Mouse (Mus musculus) intestine, embryonic 16.5 days (tissue): ENCODE results near the gene Cchcr1. TPM values are rescaled to one million over a fixed set of nuclear protein-coding genes. Genes with fewer than 3 reads are reported as not detected.

Experiments used
- polyA plus RNA-seq: library from polyadenylated mRNA; unstranded; fragments of >200 nt; fragmentation: Nextera tagmentation; extraction: Ambion mirVana; gene quantifications from 2 replicates; pipeline ENCODE4 v1.2.1, GENCODE M21; 2015

Cchcr1 gene
- polyA plus RNA-seq, 1 experiment from 2014 or later, result 15.7 TPM

Other genes starting within 250 kb of the Cchcr1 start
- gene H2-Q1, start 196.7 kb upstream of the Cchcr1 start, polyA plus RNA-seq, result 8.8 and 12.8 TPM in 2 replicates
- gene H2-Q2, start 174.9 kb upstream of the Cchcr1 start, polyA plus RNA-seq, result 136 and 184 TPM in 2 replicates
- 4.8 and 5.1 TPM in 2 replicates for gene H2-Q4, start 137.5 kb upstream of the Cchcr1 start, polyA plus RNA-seq
- gene H2-Q6, start 92.2 kb upstream of the Cchcr1 start, polyA plus RNA-seq, result 2.0 and 2.2 TPM in 2 replicates
- 5.9 and 7.3 TPM in 2 replicates for gene H2-Q7, start 77.9 kb upstream of the Cchcr1 start, polyA plus RNA-seq
- gene H2-Q10, start 47.0 kb upstream of the Cchcr1 start, polyA plus RNA-seq, result 80.2 and 93.1 TPM in 2 replicates
- not detected in 2 replicates for gene Pou5f1, start 11.1 kb upstream of the Cchcr1 start, polyA plus RNA-seq
- 57.7 and 68.3 TPM in 2 replicates for gene Tcf19, start 276 bp upstream of the Cchcr1 start, polyA plus RNA-seq
- 0.66 and 0.81 TPM in 2 replicates for gene Psors1c2, start 16.1 kb downstream of the Cchcr1 start, polyA plus RNA-seq
- gene Cdsn, start 35.0 kb downstream of the Cchcr1 start, polyA plus RNA-seq, result 0.10 TPM in 2 replicates
- gene 2300002M23Rik, start 50.4 kb downstream of the Cchcr1 start, polyA plus RNA-seq, result not detected in 2 replicates
- gene Sfta2, start 84.4 kb downstream of the Cchcr1 start, polyA plus RNA-seq, result 1.2 and 3.3 TPM in 2 replicates
- not detected in 2 replicates for gene Gm9573, start 109.5 kb downstream of the Cchcr1 start, polyA plus RNA-seq
- gene Mucl3, start 126.6 kb downstream of the Cchcr1 start, polyA plus RNA-seq, result 0.20 and 0.21 TPM in 2 replicates
- gene Vars2, start 150.5 kb downstream of the Cchcr1 start, polyA plus RNA-seq, result 19.3 and 22.8 TPM in 2 replicates
- gene Gtf2h4, start 156.6 kb downstream of the Cchcr1 start, polyA plus RNA-seq, result 41.9 and 45.1 TPM in 2 replicates
- gene Ddr1, start 187.5 kb downstream of the Cchcr1 start, polyA plus RNA-seq, result 54.1 and 57.1 TPM in 2 replicates